Mouse (Mus musculus) cerebellum, adult 8-10 months (tissue): ENCODE measurements at regions not wholly inside any gene's neighbourhood (a gene's known extent, or its start where the extent isn't known, plus 50 kb on each side); places are given as distances from the start of the nearest gene placed in this dataset.

ENCODE experiments used
- DNase-seq: peaks from one replicate; pipeline ENCODE4 v3.0.0; 2022

GRCm38 (mm10) chr12:69101965-69102364 lies 57.0 kb downstream of the Rps29 start:
- DNase-seq, result no peak

DNA sequence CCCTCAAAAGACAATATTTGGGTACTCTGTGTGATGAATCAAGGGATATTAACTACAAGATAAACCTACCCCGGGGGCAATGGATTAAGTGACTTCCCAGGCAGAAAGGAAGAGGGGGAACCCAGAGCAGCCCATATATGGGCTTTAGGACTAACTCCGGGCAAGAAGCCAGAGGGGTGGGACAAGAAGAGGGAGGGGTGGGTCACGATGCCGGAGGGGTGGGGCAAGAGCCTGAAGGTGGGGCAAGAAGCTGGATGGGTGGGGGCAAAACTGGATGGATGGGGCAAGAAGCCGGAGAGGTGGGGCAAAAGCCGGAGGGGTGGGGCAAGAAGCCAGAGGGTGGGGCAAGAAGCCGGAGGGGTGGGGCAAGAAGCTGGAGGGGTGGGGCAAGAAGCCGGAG lies 64.1 kb downstream of the Rps29 start:
- no peak for DNase-seq

DNA sequence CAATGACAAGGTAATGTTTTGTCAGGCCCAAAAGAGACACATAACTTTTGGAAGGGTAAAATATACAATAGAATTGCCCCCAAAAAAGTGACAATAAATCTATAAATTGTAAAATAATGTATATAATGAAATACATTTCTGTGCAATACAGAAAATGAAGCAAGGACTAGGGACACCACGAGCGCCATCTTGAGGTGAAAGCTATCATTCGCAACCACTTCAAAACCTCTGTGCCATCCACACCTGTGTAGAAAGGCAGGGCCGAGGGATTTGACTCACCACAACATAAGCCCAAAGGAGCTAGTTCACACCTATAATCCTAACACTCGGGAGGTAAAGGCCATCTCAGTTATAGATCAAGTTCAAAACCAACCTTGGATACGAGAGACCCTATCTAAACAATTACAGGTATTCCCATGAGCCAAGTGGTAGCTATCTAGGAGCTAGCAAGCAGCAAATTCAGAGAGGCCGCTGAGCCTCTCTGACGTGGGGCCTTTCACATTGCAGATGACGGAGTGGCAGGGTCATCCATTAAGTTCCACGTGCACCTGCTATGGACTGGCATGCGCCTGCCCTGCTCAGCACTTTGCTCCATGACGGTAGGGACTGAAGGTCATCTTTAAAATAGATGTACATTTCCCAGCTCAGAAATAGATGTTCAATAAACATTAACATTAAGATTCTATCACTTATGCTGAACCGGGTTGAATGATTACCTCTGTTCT lies 65.8 kb downstream of the Rps29 start:
- DNase-seq, result peak; percentile 1

DNA sequence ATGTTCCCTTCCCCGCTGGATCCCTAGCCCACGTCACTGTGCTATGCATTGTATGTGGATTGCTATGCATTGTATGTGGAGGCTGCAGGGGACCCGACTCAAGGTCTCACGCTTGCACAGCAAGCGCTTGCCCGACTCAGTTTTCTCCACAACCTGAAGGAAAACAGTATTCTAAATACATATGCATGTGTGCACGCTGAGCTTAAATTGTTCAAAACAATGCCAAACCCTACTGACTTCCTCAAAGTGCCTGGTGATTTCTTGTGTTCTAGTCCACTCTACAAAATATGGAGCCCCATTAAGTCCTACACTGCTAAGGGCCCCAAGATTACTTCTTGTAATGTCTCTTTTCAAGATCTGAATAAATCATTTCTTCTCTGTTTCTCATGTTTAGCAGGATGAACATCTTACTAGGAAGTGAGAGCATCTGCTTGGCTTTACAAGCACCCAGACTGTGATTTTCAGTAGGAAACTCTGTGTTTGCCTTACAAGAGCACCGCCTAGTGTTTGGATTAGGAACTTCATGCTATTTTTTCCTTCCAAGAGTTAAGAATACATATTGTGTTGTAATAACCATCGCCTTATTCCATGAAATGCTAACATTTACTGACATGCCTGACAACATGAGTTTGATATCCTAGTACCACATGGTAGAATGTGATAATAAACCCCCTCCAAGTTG lies 70.9 kb downstream of the Rps29 start:
- DNase-seq, result peak; percentile 19

DNA sequence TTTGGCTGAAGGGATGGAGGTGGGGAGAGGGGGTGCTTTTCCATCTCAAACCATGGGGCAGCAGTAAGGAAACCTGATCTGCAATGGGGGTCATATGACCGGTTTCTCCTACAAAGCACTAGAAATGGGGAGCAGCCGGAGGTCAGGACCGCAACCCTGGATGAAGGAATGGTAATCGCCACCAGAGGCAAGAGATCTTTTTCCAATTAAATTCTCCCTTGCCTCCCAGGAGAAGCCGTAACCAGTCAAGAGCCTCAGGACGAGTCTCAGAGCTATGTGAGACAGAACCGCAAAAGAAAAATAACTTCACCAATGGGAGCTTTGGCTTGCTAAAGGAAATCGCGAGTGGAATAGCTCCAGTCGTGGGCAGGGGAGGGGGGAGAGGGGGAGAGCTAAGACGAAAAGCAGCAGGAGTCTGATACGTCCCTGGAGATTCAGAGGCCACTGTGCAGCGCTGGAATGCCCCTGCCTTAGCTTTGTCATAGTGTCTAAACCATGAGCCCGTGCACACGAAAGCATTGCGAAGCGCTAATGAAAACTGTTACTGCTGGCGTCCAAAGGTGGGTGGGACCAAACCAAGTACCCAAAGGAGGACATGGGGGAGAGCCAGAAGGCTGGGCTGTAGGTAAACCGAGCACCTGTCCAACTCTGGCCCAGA lies 73.3 kb downstream of the Rps29 start:
- DNase-seq, result no peak

GRCm38 (mm10) chr12:69084656-69085055 lies 74.3 kb downstream of the Rps29 start:
- DNase-seq, result no peak

- no peak for DNase-seq
Measured at GRCm38 (mm10) chr12:69082051-69082450, 76.9 kb downstream of the Rps29 start.

- DNase-seq, result no peak
Measured at GRCm38 (mm10) chr12:69039553-69039952, 119.4 kb downstream of the Rps29 start.

- no peak for DNase-seq
Measured at GRCm38 (mm10) chr12:69023594-69023993, 135.4 kb downstream of the Rps29 start.

- DNase-seq, result no peak
Measured at GRCm38 (mm10) chr12:69016705-69017306, 142.2 kb downstream of the Rps29 start.

- DNase-seq, result no peak
Measured at GRCm38 (mm10) chr12:69005141-69005540, 153.8 kb downstream of the Rps29 start.

DNA sequence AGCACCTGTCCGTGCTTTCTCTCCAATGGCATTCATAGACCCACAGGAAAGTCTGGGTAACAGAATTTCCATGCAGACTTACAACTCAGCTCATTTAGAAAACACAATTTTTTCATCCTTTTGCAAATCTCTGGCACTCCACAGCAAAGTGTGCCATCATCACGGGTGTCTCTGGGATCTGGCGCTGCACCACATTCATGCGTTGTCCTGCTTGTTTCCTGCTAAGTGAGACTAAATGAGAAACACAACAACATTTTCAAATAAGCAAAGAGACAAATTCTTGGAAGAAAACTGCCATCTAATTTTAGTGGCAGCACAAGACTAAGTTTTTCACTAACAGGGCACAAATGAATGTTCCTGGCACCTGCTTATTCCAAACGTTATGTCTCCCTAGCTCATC lies 156.9 kb downstream of the Rps29 start:
- no peak for DNase-seq

DNA sequence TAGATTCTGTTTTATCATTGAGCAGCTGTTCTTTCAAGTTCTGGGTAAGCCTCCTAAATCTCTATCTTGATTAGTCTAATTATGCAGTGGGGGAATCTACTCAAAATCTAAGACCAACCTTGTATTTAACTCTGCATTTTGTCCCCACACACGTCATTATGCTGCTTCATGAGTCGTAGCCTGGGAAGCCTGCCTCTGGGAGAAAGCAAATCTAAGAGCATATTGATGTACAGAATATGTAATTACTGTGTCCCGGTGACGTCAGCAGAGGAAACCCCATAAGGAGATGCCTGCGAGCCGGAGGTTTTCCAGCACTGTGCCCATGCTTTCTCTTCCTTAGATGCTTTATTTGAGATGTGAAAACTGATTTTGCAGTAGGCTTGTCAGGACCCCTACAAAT lies 161.7 kb downstream of the Rps29 start:
- no peak for DNase-seq

GRCm38 (mm10) chr12:68996740-68997139 lies 162.2 kb downstream of the Rps29 start:
- DNase-seq, result no peak

DNA sequence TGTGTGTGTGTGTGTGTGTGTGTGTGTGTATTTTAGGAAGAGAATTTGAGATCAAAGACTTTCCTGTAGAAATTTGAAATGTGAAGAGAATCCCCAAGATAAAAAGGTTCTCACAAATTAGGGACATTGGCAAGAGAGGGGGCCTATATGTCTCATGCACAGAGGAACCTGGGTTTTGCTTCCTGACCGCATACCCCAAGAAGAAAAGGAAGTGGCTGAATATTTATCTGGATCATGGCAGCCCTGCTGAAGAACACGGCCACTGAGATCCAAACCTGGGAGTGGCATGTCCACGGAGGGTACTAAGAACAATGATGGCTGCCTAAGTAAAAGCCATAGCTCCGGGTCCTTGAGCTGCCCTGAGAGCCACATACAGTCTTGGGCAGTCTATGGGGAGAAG lies 178.3 kb downstream of the Rps29 start:
- DNase-seq, result no peak

DNA sequence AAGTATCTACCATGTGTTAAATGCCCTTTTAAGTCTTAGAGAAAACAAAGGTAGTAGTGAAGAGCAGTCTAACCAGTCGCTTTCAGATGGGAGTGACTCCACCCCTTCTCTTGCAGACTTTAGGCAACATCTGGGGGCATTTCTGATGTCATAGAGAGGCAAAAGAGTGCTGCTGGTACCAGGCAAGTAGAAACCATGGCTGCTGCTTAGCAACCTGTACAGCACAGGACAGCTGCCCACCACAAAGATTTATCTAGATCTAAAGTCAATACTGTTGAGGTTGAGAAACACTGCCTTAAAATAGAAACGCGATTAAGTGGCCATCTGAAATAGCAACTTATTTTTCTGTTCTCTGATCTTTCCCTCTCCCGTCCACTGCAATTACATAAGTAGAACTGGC lies 178.8 kb downstream of the Rps29 start:
- DNase-seq, result no peak

DNA sequence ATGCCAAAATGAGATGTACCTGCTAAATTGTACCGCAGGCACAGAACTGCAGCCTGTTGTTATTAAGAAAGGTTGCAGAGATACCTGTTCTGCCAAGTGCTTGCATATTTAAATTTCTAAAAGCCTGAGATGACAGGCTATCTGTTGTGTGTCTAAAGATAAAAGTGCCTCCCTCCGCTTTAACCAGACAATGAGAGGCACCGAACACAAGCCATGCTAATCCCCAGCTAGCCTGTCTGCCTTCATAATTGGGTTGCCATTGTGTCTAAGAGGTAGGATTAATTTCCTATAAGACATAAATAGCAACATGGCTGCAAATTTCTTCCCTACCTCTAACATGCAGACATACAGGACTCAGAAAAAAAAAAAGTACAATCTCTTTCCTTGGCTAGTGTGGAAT lies 179.8 kb downstream of the Rps29 start:
- no peak for DNase-seq

DNA sequence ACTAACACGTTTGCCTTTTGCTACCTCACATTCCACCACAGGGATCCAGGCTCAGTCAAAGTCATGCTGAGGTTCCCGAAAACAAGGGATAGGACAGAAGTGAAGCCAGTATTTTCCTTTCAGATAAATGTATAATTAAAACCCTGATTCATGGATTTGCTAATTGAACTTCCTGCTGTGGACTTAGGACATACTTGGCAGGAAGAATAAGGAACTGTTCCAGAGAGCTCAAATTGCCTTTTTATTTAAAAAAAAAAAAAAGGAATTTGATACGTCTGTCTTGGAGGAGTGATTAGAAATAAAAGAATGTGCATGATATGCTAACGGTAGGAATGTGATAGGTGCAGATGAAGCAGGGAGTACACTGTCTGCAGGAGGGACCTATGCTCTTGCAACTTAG lies 181.7 kb downstream of the Rps29 start:
- no peak for DNase-seq

- DNase-seq, result no peak
Measured at GRCm38 (mm10) chr12:68947240-68947639, 211.7 kb downstream of the Rps29 start.

- no peak for DNase-seq
Measured at GRCm38 (mm10) chr12:68910590-68910989, 248.4 kb downstream of the Rps29 start.

- no peak for DNase-seq
Measured at GRCm38 (mm10) chr12:68904770-68905169, 254.2 kb downstream of the Rps29 start.

DNA sequence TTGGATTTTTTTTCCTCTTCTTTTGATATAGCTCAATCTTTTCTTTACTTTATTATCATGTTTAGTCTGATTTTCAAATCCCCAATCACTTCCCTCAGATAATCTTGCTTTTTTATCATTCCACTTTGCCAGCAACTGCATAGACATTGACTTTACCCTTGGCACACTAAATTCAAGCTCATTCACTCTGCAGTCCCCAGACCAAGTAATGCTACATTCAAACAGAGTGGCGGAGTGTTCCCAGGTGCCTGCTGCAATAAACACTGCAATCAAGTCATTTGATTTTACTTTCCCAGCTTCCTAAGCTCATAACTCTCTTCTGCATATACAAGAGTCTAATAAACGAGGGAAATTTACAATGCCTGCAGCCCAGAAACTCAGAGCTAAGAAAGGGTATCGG lies 269.8 kb downstream of the Rps29 start:
- no peak for DNase-seq

DNA sequence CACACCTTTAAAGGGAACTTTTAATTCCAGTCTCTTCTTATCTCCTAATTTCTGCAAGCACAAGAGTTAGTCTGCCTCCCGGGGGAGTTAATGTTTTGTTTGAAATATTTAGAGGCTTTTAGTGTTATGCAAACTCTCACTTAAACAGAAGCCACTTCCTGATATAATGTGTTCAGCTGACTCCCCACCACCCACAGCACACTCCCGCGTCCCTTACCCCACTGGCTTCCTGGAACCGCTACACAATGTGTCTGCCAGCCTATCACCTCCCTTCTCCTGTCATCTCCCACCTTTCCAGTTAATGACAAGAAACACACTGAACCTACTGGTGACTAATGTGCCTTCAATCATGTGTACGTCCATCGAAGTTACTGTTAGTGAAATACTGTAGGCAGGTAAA lies 276.5 kb downstream of the Rps29 start:
- no peak for DNase-seq

GRCm38 (mm10) chr12:68879425-68879824 lies 279.6 kb downstream of the Rps29 start:
- no peak for DNase-seq
